Mouse (Mus musculus): ENCODE measurements at regions not wholly inside any gene's neighbourhood (a gene's known extent, or its start where the extent isn't known, plus 50 kb on each side); places are given as distances from the start of the nearest gene placed in this dataset.

DNA sequence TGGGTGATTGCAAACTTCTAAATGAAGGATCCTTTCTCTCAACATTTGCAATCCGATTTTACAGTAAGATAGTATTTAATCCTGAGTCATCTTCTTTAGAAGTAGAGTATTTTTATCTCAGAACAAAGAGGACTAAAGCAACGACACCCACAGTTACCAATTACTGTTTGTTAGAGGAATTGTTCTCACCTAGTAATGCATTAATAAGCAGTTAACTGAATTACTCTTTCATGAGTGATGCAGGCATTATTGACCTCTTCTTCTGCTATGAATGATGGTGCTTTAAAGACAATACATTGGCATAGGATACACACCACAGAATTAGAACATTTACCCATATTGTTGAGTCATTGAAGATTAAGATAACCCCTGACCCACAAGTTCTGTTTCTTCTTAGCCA is 207.0 kb upstream of the Tenm2 start:
- no peak for TF ChIP-seq HCFC1 (IDR thresholded peaks at IDR 0.05; ENCODE audit: borderline replicate concordance, insufficient read depth, low read length)
- TF ChIP-seq ZC3H11A (IDR thresholded peaks at IDR 0.05; ENCODE audit: borderline replicate concordance, low read depth, low read length), result no peak
- TF ChIP-seq MAFK (IDR thresholded peaks at IDR 0.05; ENCODE audit: insufficient read depth, low read depth, low read length), result no peak

Measured in ES-E14 (cell line).